Mouse (Mus musculus) heart, adult 2 months (tissue): ENCODE results near the gene Shmt1.

ENCODE experiments used
- CTCF ChIP-seq: fragments of 200-600 bp; IDR thresholded peaks from 2 replicates; pipeline ENCODE4 v1.8.1; 2022; ENCODE audit warnings: antibody characterized with exemption, mild to moderate bottlenecking, moderate library complexity
- POLR2A ChIP-seq: fragments of 200-500 bp; IDR thresholded peaks from 2 replicates; pipeline ENCODE4 v1.6.1; 2011; ENCODE audit warnings: mild to moderate bottlenecking, low read depth, low read length, control low read depth; ENCODE audit not compliant: insufficient read depth

DNA sequence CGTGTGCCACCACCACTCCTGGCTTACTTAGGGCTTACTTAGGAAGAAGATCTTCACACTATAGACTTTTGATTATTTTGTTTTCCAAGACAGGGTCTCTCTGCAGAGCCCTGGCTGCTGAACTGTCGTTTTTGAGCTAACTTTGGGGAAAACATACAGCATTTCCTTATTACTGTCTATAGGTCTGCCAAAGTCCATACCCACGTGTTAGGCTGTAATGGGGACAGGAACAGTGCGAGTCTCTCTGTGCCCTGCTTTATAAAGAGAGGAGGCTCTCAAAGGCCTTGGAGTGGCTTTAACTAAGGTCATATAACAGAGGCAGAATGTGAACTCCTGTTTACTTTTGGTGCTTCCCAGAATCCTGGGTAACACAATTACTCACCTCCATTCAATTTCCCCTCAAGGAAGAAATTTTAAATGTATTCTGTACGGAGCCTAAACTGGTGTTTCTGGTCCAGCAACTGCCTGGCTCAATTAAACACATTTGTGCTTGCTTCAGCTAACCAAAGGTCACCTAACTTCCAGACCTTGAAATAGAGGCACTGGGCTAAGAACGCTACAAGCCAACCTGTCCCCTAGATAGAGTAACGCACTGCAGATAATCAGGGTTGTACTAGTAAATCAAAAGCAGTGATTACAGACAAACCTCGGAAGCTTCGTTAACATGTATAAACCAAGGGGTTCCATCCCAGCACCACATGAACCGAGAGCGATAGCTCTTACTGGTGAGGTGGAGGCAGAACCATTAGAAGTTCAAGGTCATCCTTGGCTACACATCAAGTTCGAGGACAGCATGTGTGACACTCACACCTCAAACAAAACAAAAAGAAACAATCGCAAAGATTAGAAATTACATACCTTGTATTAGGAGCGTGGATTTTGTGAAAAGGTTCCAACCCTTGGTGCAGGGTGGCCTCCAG is 1.2 kb downstream of the Shmt1 start:
- TF ChIP-seq CTCF (no peak), POLR2A (no peak)
